Mouse (Mus musculus) Patski (cell line): ENCODE data around the gene Tsc22d1. TPM values are rescaled to one million over a fixed set of nuclear protein-coding genes. Genes with fewer than 3 reads are reported as not detected.

Experiments
- ATAC-seq: fragments of 100-300 bp; one replicate; pipeline ENCODE4 v1.8.0; 2021
- CTCF ChIA-PET: fragments of 350-600 bp; sonication (Branson Sonifier 250); formaldehyde crosslinking; loops from one replicate; lab custom pipeline; 2022; ENCODE audit warnings: inconsistent platforms; lab: Charles Lee
- POLR2A ChIA-PET: fragments of 350-600 bp; sonication (Branson Sonifier 250); formaldehyde crosslinking; loops from one replicate; lab custom pipeline; 2022; ENCODE audit warnings: antibody characterized with exemption, inconsistent platforms; lab: Charles Lee
- DNase-seq: peaks from one replicate; pipeline ENCODE4 v3.0.0-alpha.2; 2011; ENCODE audit warnings: low read depth, low spot score
- H3K27me3 ChIP-seq: fragments of 371-371 bp; one replicate; pipeline ENCODE4 v1.5.1; 2021
- CTCF ChIP-seq: fragments of 100-300 bp; IDR thresholded peaks from one replicate; pipeline ENCODE4 v1.5.1; 2021
- in situ Hi-C: fragments of 300-500 bp; cut with MboI; formaldehyde crosslinking; loops from 3 replicates; pipeline ENCODE4 v1.11.1; 2018; ENCODE audit warnings: low pct_unique_long_range_greater_than_20kb, mixed read lengths
- polyA plus RNA-seq: library from polyadenylated mRNA; unstranded; gene quantifications from one replicate; pipeline ENCODE4 v1.2.3, GENCODE M21; 2021

Gene Tsc22d1
- polyA plus RNA-seq, 1 experiment from 2014 or later, result 4,339 TPM

- ChIA-PET POLR2A (interaction anchor here (1.0 to 2.0 kb wide), 2 partner anchors 7 to 10 kb away, joined by 3 to 10 read pairs; no protein-coding TSS in a partner anchor), CTCF (interaction anchor here (1.2 kb wide), 1 partner anchor 13 kb away, joined by 4 read pairs; no protein-coding TSS in a partner anchor)
- DNase-seq (no peak), ATAC-seq (no peak)
- no peak for TF ChIP-seq CTCF
- in situ Hi-C loops, result loop anchor here (25.0 kb wide), 1 partner anchor 992 kb away; no protein-coding TSS in a partner anchor
- no peaks in the 10 kb centered on the region for H3K27me3 ChIP-seq
These were observed 80.3 kb downstream of the Tsc22d1 start for GRCm38 (mm10) chr14:76495022-76495421.

GRCm38 (mm10) chr14:76497187-76497586, 82.4 kb downstream of the Tsc22d1 start:
- no peak for DNase-seq
- in situ Hi-C loops, result loop anchor here (25.0 kb wide), 1 partner anchor 990 kb away; no protein-coding TSS in a partner anchor
- no peak for ATAC-seq
- CTCF ChIA-PET, result interaction anchor here (0.6 to 2.4 kb wide), 4 partner anchors 8 to 515 kb away, joined by 3 to 6 read pairs (median 4); no protein-coding TSS in a partner anchor
- no peak for TF ChIP-seq CTCF
- POLR2A ChIA-PET, result interaction anchor here (0.7 kb wide), 1 partner anchor 125 kb away, joined by 4 read pairs; no protein-coding TSS in a partner anchor
- no peaks in the 10 kb centered on the region for H3K27me3 ChIP-seq

DNA sequence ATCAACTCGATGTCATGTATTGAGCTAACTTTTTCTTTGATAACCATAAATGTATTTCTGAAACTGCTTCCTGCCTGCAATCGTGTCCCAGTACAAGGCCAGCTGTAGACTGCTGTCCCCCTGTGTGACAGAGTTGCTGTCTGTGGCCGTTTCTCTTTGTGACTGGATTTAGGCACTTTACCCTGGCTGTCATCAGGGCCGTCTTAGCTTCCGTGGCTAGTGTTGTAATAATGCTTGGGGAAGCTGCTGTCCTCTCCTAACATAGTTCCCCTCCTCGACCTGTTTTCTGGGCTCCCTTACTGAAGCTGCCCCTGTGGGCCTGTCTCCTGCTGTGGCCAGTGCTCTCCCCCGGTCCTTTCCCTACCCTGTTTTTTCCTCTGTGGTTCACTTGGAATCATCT, 83.4 kb downstream of the Tsc22d1 start:
- no peak for DNase-seq
- CTCF ChIA-PET, result interaction anchor here (1.0 to 2.4 kb wide), 2 partner anchors 9 to 514 kb away, joined by 3 to 6 read pairs; no protein-coding TSS in a partner anchor

GRCm38 (mm10) chr14:76499492-76499891, 84.7 kb downstream of the Tsc22d1 start:
- in situ Hi-C loops, result loop anchor here (25.0 kb wide), 1 partner anchor 988 kb away; no protein-coding TSS in a partner anchor
- ATAC-seq (no peak), DNase-seq (no peak)
- POLR2A ChIA-PET, result interaction anchor here (0.7 kb wide), 1 partner anchor 11 kb away, joined by 3 read pairs; no protein-coding TSS in a partner anchor
- CTCF ChIA-PET, result no interaction called here
- no peaks in the 10 kb centered on the region for H3K27me3 ChIP-seq
- TF ChIP-seq CTCF, result no peak

More for the DNA sequence above, 83.4 kb downstream of the Tsc22d1 start:
- no peaks in the 10 kb centered on the region for H3K27me3 ChIP-seq
- no peak for ATAC-seq
- POLR2A ChIA-PET, result no interaction called here
- in situ Hi-C loops, result loop anchor here (25.0 kb wide), 1 partner anchor 989 kb away; no protein-coding TSS in a partner anchor
- no peak for TF ChIP-seq CTCF

GRCm38 (mm10) chr14:76500036-76500435, 85.3 kb downstream of the Tsc22d1 start:
- POLR2A ChIA-PET, result interaction anchor here (0.7 kb wide), 1 partner anchor 11 kb away, joined by 3 read pairs; no protein-coding TSS in a partner anchor
- ATAC-seq (no peak), DNase-seq (no peak)
- CTCF ChIA-PET, result no interaction called here
- in situ Hi-C loops, result no loop called here
- H3K27me3 ChIP-seq, result no peaks in the 10 kb centered on the region
- no peak for TF ChIP-seq CTCF

GRCm38 (mm10) chr14:76503231-76503851, 88.6 kb downstream of the Tsc22d1 start:
- ATAC-seq (no peak), DNase-seq (no peak)
- in situ Hi-C loops, result no loop called here
- TF ChIP-seq CTCF, result no peak
- H3K27me3 ChIP-seq, result no peaks in the 10 kb centered on the region
- ChIA-PET CTCF (interaction anchor here (1.0 to 2.8 kb wide), 7 partner anchors 14 to 508 kb away, joined by 3 to 14 read pairs (median 4); no protein-coding TSS in a partner anchor), POLR2A (interaction anchor here (0.9 to 6.8 kb wide), 16 partner anchors 7 to 507 kb away, joined by 3 to 146 read pairs (median 36); no protein-coding TSS in a partner anchor)

- ATAC-seq, result peak; percentile 75
- DNase-seq, result no peak
- H3K27me3 ChIP-seq, result no peaks in the 10 kb centered on the region
- ChIA-PET CTCF (interaction anchor here (1.0 to 2.8 kb wide), 8 partner anchors 15 to 516 kb away, joined by 3 to 14 read pairs (median 3); no protein-coding TSS in a partner anchor), POLR2A (interaction anchor here (0.6 to 6.8 kb wide), 28 partner anchors 8 to 541 kb away, joined by 3 to 146 read pairs (median 15); no protein-coding TSS in a partner anchor)
- TF ChIP-seq CTCF, result no peak
- in situ Hi-C loops, result no loop called here
These were observed 89.5 kb downstream of the Tsc22d1 start for GRCm38 (mm10) chr14:76504121-76504737.

- ChIA-PET POLR2A (interaction anchor here (0.5 to 6.8 kb wide), 28 partner anchors 9 to 1406 kb away, joined by 3 to 146 read pairs (median 15); no protein-coding TSS in a partner anchor), CTCF (interaction anchor here (1.0 to 2.0 kb wide), 5 partner anchors 313 to 515 kb away, joined by 3 to 5 read pairs (median 3); no protein-coding TSS in a partner anchor)
- in situ Hi-C loops, result loop anchor here (5.0 kb wide), 3 partner anchors 207 to 372 kb away; no protein-coding TSS in a partner anchor
- TF ChIP-seq CTCF, result no peak
- no peaks in the 10 kb centered on the region for H3K27me3 ChIP-seq
- no peak for ATAC-seq
- no peak for DNase-seq
These were observed 90.3 kb downstream of the Tsc22d1 start for GRCm38 (mm10) chr14:76505101-76505438.

DNA sequence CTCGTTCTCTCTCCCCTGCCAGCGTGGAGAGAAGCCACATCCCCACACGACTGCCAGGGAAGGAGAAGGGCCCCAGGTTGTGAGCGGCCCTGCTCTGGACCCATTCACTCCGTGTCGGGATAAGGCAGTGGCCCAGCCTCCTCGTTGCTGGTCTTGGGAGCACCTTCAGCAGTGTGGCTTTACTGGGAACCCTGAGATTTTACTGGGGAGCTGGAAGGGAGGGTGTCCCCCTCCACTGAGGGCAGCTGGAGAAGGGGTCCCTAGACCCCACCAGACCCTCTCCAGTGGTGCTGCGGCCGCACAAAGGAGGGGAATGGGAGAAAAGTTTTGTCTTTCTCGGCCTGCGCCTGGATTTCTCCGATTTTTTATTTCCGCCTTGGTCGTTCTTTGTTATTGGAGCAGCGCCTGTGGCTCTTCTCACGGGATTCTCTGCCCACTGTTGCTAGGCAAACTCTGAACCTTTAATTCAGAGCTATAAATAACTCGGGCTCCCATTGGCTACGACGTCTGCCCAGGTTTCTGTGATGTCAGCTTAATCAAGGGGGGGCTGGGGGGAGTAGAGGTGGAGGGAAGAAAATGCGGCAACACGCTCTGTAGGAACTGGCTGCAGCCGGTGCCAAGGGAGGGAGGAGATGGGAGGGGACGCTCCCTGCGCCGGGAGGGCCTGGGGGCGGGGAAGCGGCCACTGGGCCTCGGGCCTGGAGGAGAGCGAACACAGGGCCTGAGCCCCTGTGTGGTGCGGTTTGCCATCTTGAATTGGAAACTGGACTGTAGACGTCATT, 90.9 kb downstream of the Tsc22d1 start:
- POLR2A ChIA-PET, result interaction anchor here (0.7 to 6.8 kb wide), 34 partner anchors 10 to 505 kb away, joined by 3 to 146 read pairs (median 10); partner anchors contain the start of gene Serp2

More for the DNA sequence above, 90.9 kb downstream of the Tsc22d1 start:
- in situ Hi-C loops, result loop anchor here (5.0 kb wide), 3 partner anchors 207 to 372 kb away; no protein-coding TSS in a partner anchor
- TF ChIP-seq CTCF, result no peak
- DNase-seq, result no peak
- no peaks in the 10 kb centered on the region for H3K27me3 ChIP-seq
- ATAC-seq, result peak; percentile 18
- CTCF ChIA-PET, result interaction anchor here (1.1 to 2.0 kb wide), 4 partner anchors 28 to 370 kb away, joined by 3 to 5 read pairs (median 4); no protein-coding TSS in a partner anchor
